Mouse (Mus musculus) hindbrain, embryonic 16.5 days (tissue): ENCODE data around the gene 4930453N24Rik. TPM values are rescaled to one million over a fixed set of nuclear protein-coding genes. Genes with fewer than 3 reads are reported as not detected.

Experiments used
- ATAC-seq: fragments of 200-750 bp; cut with Nextera tagmentation; 2 replicates; pipeline ENCODE4 v1.8.0; 2017; ENCODE audit warnings: moderate TSS enrichment, moderate library complexity
- H3K27ac ChIP-seq: fragments of 300-500 bp; sonication (generic); 2 replicates; pipeline ENCODE4 v1.5.1; 2014; ENCODE audit warnings: low read depth, mild to moderate bottlenecking, control low read depth, low read length, moderate library complexity
- H3K27me3 ChIP-seq: fragments of 300-500 bp; sonication (generic); replicated peaks from 2 replicates; pipeline ENCODE4 v1.6.1; 2014; ENCODE audit warnings: low read length; ENCODE audit not compliant: control insufficient read depth, insufficient read depth
- H3K36me3 ChIP-seq: fragments of 300-500 bp; sonication (generic); 2 replicates; pipeline ENCODE4 v1.6.1; 2014; ENCODE audit warnings: mild to moderate bottlenecking, low read length, moderate library complexity, mixed read lengths; ENCODE audit not compliant: control insufficient read depth, insufficient read depth
- H3K4me1 ChIP-seq: fragments of 300-500 bp; sonication (generic); 2 replicates; pipeline ENCODE4 v1.6.1; 2014; ENCODE audit warnings: low read depth, low read length; ENCODE audit not compliant: control insufficient read depth, insufficient read depth
- H3K4me2 ChIP-seq: fragments of 300-500 bp; sonication (generic); 2 replicates; pipeline ENCODE4 v1.6.1; 2014; ENCODE audit warnings: mild to moderate bottlenecking, low read length, control low read depth, moderate library complexity
- H3K4me3 ChIP-seq: fragments of 300-500 bp; sonication (generic); 2 replicates; pipeline ENCODE4 v1.5.1; 2014; ENCODE audit warnings: mild to moderate bottlenecking, low read length, control low read depth, moderate library complexity
- H3K9ac ChIP-seq: fragments of 300-500 bp; sonication (generic); 2 replicates; pipeline ENCODE4 v1.6.1; 2014; ENCODE audit warnings: low read depth, mild to moderate bottlenecking, control low read depth, low read length, moderate library complexity
- H3K9me3 ChIP-seq: fragments of 300-500 bp; sonication (generic); 2 replicates; pipeline ENCODE4 v1.6.1; 2014; ENCODE audit warnings: mild to moderate bottlenecking, low read length, moderate library complexity; ENCODE audit not compliant: control insufficient read depth
- WGBS: fragments of 180-500 bp; shearing (Covaris S2); extraction: QIAGEN DNeasy Blood & Tissue Kit; methylation state at CpG from one replicate; pipeline ENCODE4 v1.1.7; 2014; 5-methylcytosine and 5-hydroxymethylcytosine counted together
- polyA plus RNA-seq: library from polyadenylated mRNA; unstranded; fragments of >200 nt; fragmentation: Nextera tagmentation; extraction: Ambion mirVana; gene quantifications from 2 replicates; pipeline ENCODE4 v1.2.1, GENCODE M21; 2015

4930453N24Rik gene
- polyA plus RNA-seq, 1 experiment from 2014 or later: 14.8 TPM

DNA sequence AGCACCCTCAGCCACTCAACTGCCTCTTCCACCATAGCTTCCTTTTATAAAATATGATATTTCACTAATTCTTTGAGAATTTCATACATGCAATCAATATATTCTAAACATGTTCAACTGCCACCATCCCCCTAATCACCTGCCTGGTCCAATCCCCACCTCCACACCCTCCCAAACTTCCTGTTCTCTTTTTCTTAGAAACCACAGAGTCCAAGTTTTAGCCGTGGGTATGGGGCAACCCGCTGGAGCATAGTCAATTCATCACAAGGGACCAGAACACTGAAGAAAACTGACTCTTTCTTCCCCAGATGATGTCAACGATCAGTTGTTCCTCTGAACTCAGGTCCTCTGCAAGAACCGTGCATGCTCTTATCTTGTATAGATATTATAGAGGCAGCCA, 25.9 kb downstream of the 4930453N24Rik start:
- Histone ChIP-seq H3K4me1 (no peaks in the 10 kb centered on the region), H3K4me3 (no peak overlapping the region), H3K4me2 (no peak overlapping the region), H3K27ac (no peak overlapping the region), H3K9me3 (no peaks in the 10 kb centered on the region; the same call in 1 of the 2 replicates), H3K9ac (no peak overlapping the region), H3K36me3 (no peaks in the 10 kb centered on the region), H3K27me3 (no peaks in the 10 kb centered on the region)
- 90% methylated on average over 4 of the region's 4 CpGs for WGBS
- ATAC-seq: no peak

DNA sequence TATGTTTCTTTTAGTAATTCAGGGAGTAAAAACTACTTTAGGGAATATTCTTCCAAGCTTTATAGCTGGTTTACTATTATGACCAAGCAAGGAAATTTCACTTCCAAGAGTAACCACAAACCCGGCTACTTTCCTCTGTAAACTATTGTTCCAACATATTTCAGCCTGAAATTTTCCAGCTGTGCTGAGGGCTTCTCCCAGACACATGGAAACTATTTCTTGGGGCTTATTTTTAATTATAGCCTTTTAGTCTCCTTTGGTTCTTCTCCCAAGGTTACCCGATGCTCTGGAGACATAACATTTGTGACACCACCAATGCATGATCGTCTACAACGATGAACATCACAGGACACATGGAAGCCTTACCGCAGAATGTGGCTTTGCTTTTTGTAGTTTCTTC, 33.7 kb downstream of the 4930453N24Rik start:
- Histone ChIP-seq H3K27me3 (no peaks in the 10 kb centered on the region), H3K9me3 (no peaks in the 10 kb centered on the region), H3K4me3 (no peak overlapping the region), H3K27ac (no peak overlapping the region), H3K4me1 (no peaks in the 10 kb centered on the region), H3K9ac (no peak overlapping the region), H3K36me3 (no peaks in the 10 kb centered on the region), H3K4me2 (no peak overlapping the region)
- ATAC-seq: no peak
- WGBS: 95% methylated on average over 5 of the region's 5 CpGs

DNA sequence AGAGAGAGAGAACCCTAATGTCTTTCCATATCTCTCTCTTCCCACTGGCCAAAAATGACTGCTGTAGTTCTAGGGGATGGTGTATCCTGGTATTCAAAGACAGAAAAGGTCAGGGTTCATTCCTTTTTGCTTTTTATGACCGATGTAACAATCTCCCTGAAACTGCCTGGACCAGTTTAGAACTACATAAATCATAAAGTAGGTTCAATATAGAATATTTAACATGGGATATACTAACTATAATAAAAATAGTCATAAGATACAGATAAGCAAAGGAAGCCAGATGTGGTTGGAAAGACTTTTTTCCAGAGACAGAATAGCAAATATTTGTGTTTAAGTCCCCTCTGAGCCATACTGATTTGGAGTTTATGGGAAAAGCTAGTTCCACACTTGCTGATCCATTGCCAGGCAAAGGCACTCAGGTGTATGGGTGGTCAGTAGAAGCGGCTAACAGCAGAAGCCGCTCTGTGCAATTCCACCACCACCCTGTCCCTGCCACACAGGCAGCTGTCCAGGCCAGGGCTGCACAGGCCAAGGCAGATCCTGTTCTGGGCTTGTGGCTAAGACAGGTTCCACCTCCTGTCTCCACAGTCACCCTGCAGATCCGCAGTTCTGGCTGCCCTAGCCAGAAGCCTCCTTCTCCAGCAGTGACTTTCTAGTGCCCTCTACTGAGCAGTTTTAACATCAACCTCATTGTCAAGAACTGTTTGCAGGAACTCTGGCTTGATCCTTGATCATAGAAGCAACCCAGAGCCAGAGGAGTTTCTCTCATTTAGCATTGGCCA, 47.5 kb downstream of the 4930453N24Rik start:
- no peak overlapping the region for H3K27ac ChIP-seq
- no peak overlapping the region for H3K4me3 ChIP-seq
- H3K36me3 ChIP-seq: no peaks in the 10 kb centered on the region
- H3K4me2 ChIP-seq: no peak overlapping the region
- no peaks in the 10 kb centered on the region for H3K9me3 ChIP-seq
- WGBS: 51% methylated on average over 4 of the region's 4 CpGs
- no peaks in the 10 kb centered on the region for H3K4me1 ChIP-seq
- ATAC-seq: peak; percentile 96
- H3K27me3 ChIP-seq: no peaks in the 10 kb centered on the region
- H3K9ac ChIP-seq: no peak overlapping the region

DNA sequence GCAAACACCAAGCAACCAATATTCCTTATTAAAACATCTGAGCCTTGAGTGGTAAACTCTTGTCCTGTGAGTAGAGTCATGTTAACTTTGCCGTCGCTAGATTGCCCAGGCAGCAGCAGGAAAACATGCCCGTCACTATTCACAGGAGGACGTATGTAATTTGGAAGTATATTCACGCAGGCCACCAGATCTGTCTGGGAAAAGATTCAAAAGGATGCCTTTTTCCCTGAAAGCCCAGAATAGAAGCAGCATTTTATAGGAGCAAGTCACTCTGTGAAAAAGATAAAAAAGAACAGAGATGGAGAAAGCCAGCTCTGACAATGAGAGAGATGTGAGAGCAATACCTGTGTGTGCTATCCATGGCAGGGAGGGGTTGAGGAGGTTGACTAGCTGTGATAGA, 49.4 kb downstream of the 4930453N24Rik start:
- no peak for ATAC-seq
- Histone ChIP-seq H3K9ac (no peak overlapping the region), H3K4me3 (no peak overlapping the region), H3K4me2 (no peak overlapping the region), H3K27ac (no peak overlapping the region), H3K4me1 (no peaks in the 10 kb centered on the region), H3K9me3 (no peaks in the 10 kb centered on the region), H3K27me3 (no peaks in the 10 kb centered on the region), H3K36me3 (no peaks in the 10 kb centered on the region)
- WGBS: 63% methylated on average over 5 of the region's 5 CpGs

DNA sequence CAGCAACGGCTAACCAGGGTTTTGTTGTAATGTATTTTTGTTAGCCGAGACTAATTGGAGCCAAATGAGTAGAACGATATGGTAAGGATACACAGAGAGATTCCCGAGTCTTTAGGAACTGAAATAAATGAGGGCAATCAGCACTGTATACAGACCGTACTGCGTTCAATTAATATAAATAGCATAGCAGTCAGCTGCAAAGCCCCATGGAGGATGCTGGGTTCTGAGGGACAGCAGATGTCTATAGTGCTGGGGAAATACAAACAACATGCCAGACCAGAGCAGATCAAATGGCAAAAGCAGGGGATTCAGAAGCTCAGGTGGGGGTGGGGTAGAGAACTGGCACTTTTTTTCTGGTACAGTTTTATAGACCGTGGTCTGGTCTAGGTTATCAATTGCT, 51.9 kb downstream of the 4930453N24Rik start:
- H3K27me3 ChIP-seq: no peaks in the 10 kb centered on the region
- H3K9ac ChIP-seq: no peak overlapping the region
- ATAC-seq: no peak
- WGBS: 52% methylated on average over 7 of the region's 7 CpGs
- no peak overlapping the region for H3K27ac ChIP-seq
- no peak overlapping the region for H3K4me2 ChIP-seq
- no peaks in the 10 kb centered on the region for H3K9me3 ChIP-seq
- H3K4me3 ChIP-seq: no peak overlapping the region
- no peaks in the 10 kb centered on the region for H3K4me1 ChIP-seq
- H3K36me3 ChIP-seq: no peaks in the 10 kb centered on the region

DNA sequence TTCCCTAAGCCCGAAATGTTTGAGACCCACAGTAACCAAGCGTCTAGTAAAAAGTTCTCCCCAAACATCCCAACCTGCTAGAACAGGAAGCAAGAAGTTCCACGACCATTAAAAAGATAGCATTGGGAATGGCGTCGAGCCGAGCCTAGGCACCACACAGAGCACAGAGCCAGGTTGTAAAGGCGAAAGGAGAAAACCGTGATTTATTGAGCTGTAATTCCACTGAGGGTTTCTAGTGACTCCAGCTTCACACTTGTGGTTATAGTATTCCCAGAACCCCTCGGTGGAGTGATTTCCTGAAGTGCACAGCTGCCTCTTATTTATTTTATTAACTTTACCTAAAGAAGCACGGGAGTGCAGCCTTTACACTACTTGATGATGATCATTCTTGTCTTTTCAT, 53.1 kb downstream of the 4930453N24Rik start:
- no peak overlapping the region for H3K27ac ChIP-seq
- H3K4me2 ChIP-seq: no peak overlapping the region
- H3K4me1 ChIP-seq: no peaks in the 10 kb centered on the region
- no peak overlapping the region for H3K4me3 ChIP-seq
- H3K27me3 ChIP-seq: no peaks in the 10 kb centered on the region
- WGBS: 69% methylated on average over 10 of the region's 10 CpGs
- no peak overlapping the region for H3K9ac ChIP-seq
- no peaks in the 10 kb centered on the region for H3K36me3 ChIP-seq
- no peak for ATAC-seq
- H3K9me3 ChIP-seq: no peaks in the 10 kb centered on the region

DNA sequence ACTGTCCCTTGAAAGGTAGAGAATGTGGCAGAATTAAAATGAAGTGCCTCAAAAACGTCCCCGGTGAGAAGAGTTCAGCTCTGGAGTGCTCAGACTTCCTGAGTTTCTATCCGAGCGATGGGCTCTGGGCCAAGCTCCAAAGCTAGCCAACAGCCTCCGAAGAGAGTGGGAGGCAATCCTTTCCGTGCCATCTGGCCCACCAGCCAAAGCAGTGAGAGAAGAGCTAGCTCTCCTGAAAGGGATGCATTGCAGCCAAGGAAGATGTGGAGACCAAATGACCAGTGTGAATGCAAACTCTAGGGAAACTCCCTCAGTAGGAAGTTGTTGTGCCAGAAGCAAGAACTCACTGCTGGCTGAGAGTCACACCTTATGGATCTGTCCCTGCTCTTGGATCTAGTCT, 59.1 kb downstream of the 4930453N24Rik start:
- Histone ChIP-seq H3K4me2 (no peak overlapping the region), H3K36me3 (no peaks in the 10 kb centered on the region), H3K4me3 (no peak overlapping the region), H3K4me1 (no peaks in the 10 kb centered on the region), H3K9ac (no peak overlapping the region), H3K27ac (no peak overlapping the region), H3K9me3 (no peaks in the 10 kb centered on the region), H3K27me3 (no peaks in the 10 kb centered on the region)
- peak; percentile 86 for ATAC-seq
- WGBS: 53% methylated on average over 6 of the region's 6 CpGs

Other genes starting within 250 kb of the 4930453N24Rik start
- gene Csnka2ip, start 168.8 kb downstream of the 4930453N24Rik start, polyA plus RNA-seq: not detected in 2 replicates
- 4.3 and 5.0 TPM in 2 replicates for gene Zfp654, start 80.5 kb upstream of the 4930453N24Rik start, polyA plus RNA-seq
- 59.4 and 68.2 TPM in 2 replicates for gene Cggbp1, start 80.8 kb upstream of the 4930453N24Rik start, polyA plus RNA-seq